Mouse (Mus musculus) kidney, embryonic 16.5 days (tissue): ENCODE measurements around the gene Rbsn. TPM values are rescaled to one million over a fixed set of nuclear protein-coding genes. Genes with fewer than 3 reads are reported as not detected.
A peak's percentile ranks its signal among the peaks of the same experiment; 100 is the strongest.

Experiments
- ATAC-seq: fragments of 200-750 bp; cut with Nextera tagmentation; 2 replicates; pipeline ENCODE4 v1.8.0; 2017; ENCODE audit warnings: moderate TSS enrichment; ENCODE audit not compliant: low FRiP score, low TSS enrichment
- H3K27ac ChIP-seq: fragments of 300-500 bp; sonication (generic); 2 replicates; pipeline ENCODE4 v1.5.1; 2014; ENCODE audit warnings: low read length
- H3K27me3 ChIP-seq: fragments of 300-500 bp; sonication (generic); 2 replicates; pipeline ENCODE4 v1.6.1; 2014; ENCODE audit warnings: low read length, control low read depth, mixed read lengths; ENCODE audit not compliant: insufficient read depth
- H3K36me3 ChIP-seq: fragments of 300-500 bp; sonication (generic); 2 replicates; pipeline ENCODE4 v1.6.1; 2014; ENCODE audit warnings: low read length, control low read depth, mixed read lengths; ENCODE audit not compliant: insufficient read depth
- H3K4me1 ChIP-seq: fragments of 300-500 bp; sonication (generic); 2 replicates; pipeline ENCODE4 v1.6.1; 2014; ENCODE audit warnings: low read length, control low read depth, mixed read lengths; ENCODE audit not compliant: insufficient read depth
- H3K4me2 ChIP-seq: fragments of 300-500 bp; sonication (generic); replicated peaks from 2 replicates; pipeline ENCODE4 v1.6.1; 2014; ENCODE audit warnings: low read depth, low read length
- H3K4me3 ChIP-seq: fragments of 300-500 bp; sonication (generic); 2 replicates; pipeline ENCODE4 v1.5.1; 2014; ENCODE audit warnings: mild to moderate bottlenecking, low read length
- H3K9ac ChIP-seq: fragments of 300-500 bp; sonication (generic); replicated peaks from 2 replicates; pipeline ENCODE4 v1.6.1; 2014; ENCODE audit warnings: low read length
- H3K9me3 ChIP-seq: fragments of 300-500 bp; sonication (generic); 2 replicates; pipeline ENCODE4 v1.6.1; 2016; ENCODE audit warnings: low read length, control low read depth
- WGBS: fragments of 180-500 bp; shearing (Covaris S2); extraction: QIAGEN DNeasy Blood & Tissue Kit; methylation state at CpG from one replicate; pipeline ENCODE4 v1.1.7; 2014; 5-methylcytosine and 5-hydroxymethylcytosine counted together
- polyA plus RNA-seq: library from polyadenylated mRNA; unstranded; fragments of >200 nt; fragmentation: Nextera tagmentation; extraction: Ambion mirVana; gene quantifications from 2 replicates; pipeline ENCODE4 v1.2.1, GENCODE M21; 2015

Rbsn gene
- polyA plus RNA-seq = 25.2 and 25.3 TPM in 2 replicates

DNA sequence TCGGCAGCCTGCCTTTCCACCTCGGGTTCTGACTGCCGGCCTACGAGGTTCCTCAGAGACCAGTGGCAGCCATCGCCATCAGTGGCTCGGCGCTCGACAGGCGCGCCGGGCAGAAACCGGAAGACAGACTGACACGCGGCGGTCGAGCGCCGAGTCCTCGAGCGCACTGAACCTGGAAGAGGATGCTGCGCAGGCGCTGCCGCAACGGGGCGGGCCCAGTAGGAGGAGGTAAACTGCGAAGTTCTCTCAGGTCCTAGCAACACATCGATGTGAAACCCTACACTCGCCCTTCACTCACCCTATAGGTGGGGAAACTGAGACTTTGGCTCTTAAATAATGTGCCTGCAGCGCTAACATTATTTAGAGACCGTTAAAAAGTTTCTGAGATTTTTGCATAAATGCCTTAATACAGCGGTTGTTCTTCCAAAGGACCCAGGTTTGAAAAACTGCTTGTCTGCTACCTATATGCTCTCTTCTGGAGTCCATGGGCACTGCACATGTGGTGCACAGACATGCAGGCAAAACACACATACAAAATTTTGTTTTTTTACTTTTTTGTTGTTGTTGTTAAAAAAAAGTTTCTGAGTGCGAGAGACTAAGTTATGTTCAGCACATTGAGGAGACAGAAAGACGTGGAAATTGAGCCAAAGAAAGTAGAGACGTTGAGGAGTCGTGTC, at the start of gene Rbsn:
Gene Rbsn, minus strand, starts transcription at position 153 of the 677 bp plus-strand sequence.
- peaks cover 14% of the 10 kb centered on the region for H3K4me1 ChIP-seq
- no peaks in the 10 kb centered on the region for H3K9me3 ChIP-seq
- H3K27me3 ChIP-seq = no peaks in the 10 kb centered on the region
- H3K9ac ChIP-seq = peak within 1 kb of the TSS; percentile 98
- peak within 1 kb of the TSS; percentile 98 for H3K4me3 ChIP-seq
- ATAC-seq = peak; percentile 95
- WGBS = 8% methylated on average over 35 of the region's 35 CpGs
- H3K27ac ChIP-seq = peak within 1 kb of the TSS; percentile 78
- H3K4me2 ChIP-seq = peak within 1 kb of the TSS; percentile 91
- peaks cover 8% of the 10 kb centered on the region; the same call in 1 of the 2 replicates for H3K36me3 ChIP-seq

DNA sequence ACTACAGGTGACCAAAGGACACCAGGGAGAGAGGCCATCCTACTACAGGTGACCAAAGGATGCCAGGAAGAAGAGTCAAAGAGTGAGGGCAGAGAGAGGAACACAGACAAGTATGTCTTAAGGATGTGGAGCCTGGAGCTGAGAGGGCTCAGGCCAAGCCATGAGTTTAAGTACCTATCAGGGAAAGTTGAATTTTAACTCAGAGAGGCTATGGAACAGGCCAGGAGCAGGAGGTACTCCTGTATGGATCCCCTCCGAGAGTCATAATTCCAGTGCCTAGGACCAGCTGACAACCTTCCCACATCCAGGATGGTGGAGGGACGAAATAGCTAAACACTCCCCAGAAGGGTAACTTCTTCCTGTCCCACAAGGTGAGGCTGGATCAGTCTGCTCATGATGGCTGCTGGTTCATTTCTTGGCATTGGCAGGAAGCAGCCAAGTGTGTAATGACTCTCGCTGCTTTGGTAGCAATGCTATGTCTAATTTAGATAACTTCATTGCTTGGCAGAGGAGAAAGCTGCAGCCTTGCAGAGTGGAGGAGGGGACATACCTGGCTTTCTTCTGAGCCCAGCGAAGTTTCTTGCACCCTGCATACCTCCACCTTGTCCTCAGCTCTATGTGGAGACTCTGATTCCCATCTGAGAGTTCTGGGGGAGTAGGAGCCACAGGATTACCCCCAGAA, 46.6 kb upstream of the Rbsn start:
- ATAC-seq = peak; percentile 71
- no peak overlapping the region for H3K4me2 ChIP-seq
- H3K27ac ChIP-seq = peak overlapping the region; percentile 74
- no peaks in the 10 kb centered on the region for H3K36me3 ChIP-seq
- H3K4me1 ChIP-seq = peaks cover 2% of the 10 kb centered on the region; the same call in 1 of the 2 replicates
- H3K9ac ChIP-seq = no peak overlapping the region
- WGBS = 34% methylated on average over 4 of the region's 4 CpGs
- no peaks in the 10 kb centered on the region for H3K9me3 ChIP-seq
- H3K27me3 ChIP-seq = no peaks in the 10 kb centered on the region
- no peak overlapping the region for H3K4me3 ChIP-seq

DNA sequence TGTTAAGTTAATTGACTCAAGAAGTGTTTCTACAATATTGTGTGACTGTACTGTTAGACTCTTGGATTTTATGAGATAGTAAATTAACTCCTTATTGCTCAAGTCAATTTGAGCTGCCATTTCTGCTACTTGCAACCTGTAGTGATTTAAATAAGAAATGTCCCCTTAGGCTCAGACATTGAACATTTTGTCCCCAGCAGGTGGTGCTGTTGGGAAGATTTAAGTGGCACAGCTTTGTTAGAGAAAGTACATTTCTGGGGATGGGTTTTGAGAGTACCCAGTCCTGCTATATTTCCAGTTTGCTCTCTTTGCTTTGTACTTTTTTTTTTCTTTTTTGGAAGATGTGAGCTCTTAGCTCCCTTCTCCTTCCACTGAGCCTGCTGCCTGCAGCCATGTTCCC, 40.6 kb upstream of the Rbsn start:
- H3K36me3 ChIP-seq = no peaks in the 10 kb centered on the region
- H3K27ac ChIP-seq = no peak overlapping the region
- no peaks in the 10 kb centered on the region for H3K27me3 ChIP-seq
- no peak overlapping the region for H3K4me3 ChIP-seq
- no peak overlapping the region for H3K4me2 ChIP-seq
- no peak overlapping the region for H3K9ac ChIP-seq
- 0 out of 2 replicates have a peak, but pooled peaks cover 4% of the 10 kb centered on the region for H3K9me3 ChIP-seq
- H3K4me1 ChIP-seq = no peaks in the 10 kb centered on the region
- no peak for ATAC-seq

DNA sequence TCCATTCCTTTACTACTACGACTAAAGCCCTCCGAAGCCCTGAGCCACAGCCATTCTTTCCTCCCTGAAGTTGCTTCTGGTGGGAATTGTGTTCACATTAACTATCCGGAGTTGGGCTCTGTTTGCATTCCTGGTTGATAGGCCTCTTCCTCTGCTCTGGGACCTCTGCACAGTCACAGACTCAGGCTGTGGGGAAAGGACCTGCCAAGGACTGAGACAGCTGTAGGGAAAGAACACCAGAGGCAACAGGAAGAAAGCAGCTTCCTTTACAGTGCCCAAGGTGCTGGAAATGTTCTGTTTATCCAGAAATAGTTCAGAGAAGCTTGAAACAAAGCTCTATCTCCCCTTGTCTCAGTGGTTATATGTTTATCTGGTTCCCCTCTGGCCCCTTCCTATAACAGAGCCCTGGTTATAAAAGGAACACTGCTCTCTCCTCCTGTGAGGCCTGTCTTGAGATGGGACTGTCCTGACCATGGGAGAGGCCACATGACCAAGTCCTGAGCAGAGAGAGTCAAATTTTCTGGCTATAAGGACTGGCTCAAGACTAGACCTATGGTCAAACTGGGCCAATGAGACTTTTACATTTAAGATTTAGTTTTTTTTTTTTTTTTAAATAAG, 38.6 kb upstream of the Rbsn start:
- H3K4me2 ChIP-seq = no peak overlapping the region
- no peak for ATAC-seq

GRCm38 (mm10) chr6:92247215-92247919, 32.6 kb upstream of the Rbsn start:
- Histone ChIP-seq H3K4me2 (no peak overlapping the region), H3K4me3 (no peak overlapping the region), H3K9me3 (no peaks in the 10 kb centered on the region), H3K9ac (no peak overlapping the region), H3K36me3 (no peaks in the 10 kb centered on the region), H3K27ac (no peak overlapping the region), H3K27me3 (peaks cover 29% of the 10 kb centered on the region), H3K4me1 (0 out of 2 replicates have a peak, but pooled peaks cover 5% of the 10 kb centered on the region)
- WGBS = 34% methylated on average over 7 of the region's 7 CpGs
- no peak for ATAC-seq

More for the DNA sequence above, 38.6 kb upstream of the Rbsn start:
- 74% methylated on average over 3 of the region's 3 CpGs for WGBS
- Histone ChIP-seq H3K9ac (no peak overlapping the region), H3K9me3 (0 out of 2 replicates have a peak, but pooled peaks cover 4% of the 10 kb centered on the region), H3K4me3 (no peak overlapping the region), H3K27me3 (no peaks in the 10 kb centered on the region), H3K4me1 (no peaks in the 10 kb centered on the region), H3K36me3 (no peaks in the 10 kb centered on the region), H3K27ac (no peak overlapping the region)

GRCm38 (mm10) chr6:92246335-92246734, 31.6 kb upstream of the Rbsn start:
- no peak overlapping the region for H3K4me2 ChIP-seq
- no peaks in the 10 kb centered on the region for H3K9me3 ChIP-seq
- no peak for ATAC-seq
- H3K36me3 ChIP-seq = no peaks in the 10 kb centered on the region
- no peak overlapping the region for H3K4me3 ChIP-seq
- 36% methylated on average over 3 of the region's 3 CpGs for WGBS
- H3K27me3 ChIP-seq = peaks cover 29% of the 10 kb centered on the region
- no peak overlapping the region for H3K9ac ChIP-seq
- H3K4me1 ChIP-seq = 0 out of 2 replicates have a peak, but pooled peaks cover 5% of the 10 kb centered on the region
- H3K27ac ChIP-seq = no peak overlapping the region

- WGBS = 1% methylated on average over 31 of the region's 31 CpGs
Measured at GRCm38 (mm10) chr6:92244591-92244990, 29.9 kb upstream of the Rbsn start, which contains the start of gene Trh. Gene Trh (minus strand): TSS chr6:92244650.

GRCm38 (mm10) chr6:92241178-92241906, 26.6 kb upstream of the Rbsn start:
- no peak overlapping the region for H3K4me3 ChIP-seq
- no peaks in the 10 kb centered on the region for H3K36me3 ChIP-seq
- H3K4me2 ChIP-seq = no peak overlapping the region
- no peak overlapping the region for H3K27ac ChIP-seq
- 0 out of 2 replicates have a peak, but pooled peaks cover 5% of the 10 kb centered on the region for H3K4me1 ChIP-seq
- H3K27me3 ChIP-seq = peaks cover 29% of the 10 kb centered on the region
- 69% methylated on average over 3 of the region's 3 CpGs for WGBS
- peak; percentile 91 for ATAC-seq
- H3K9ac ChIP-seq = no peak overlapping the region
- H3K9me3 ChIP-seq = no peaks in the 10 kb centered on the region

More at GRCm38 (mm10) chr6:92244591-92244990, 29.9 kb upstream of the Rbsn start, which contains the start of gene Trh:
- H3K4me2 ChIP-seq = peak within 1 kb of the TSS; percentile 61
- peak within 1 kb of the TSS; percentile 45 for H3K4me3 ChIP-seq
- H3K27me3 ChIP-seq = peaks cover 29% of the 10 kb centered on the region
- H3K9me3 ChIP-seq = no peaks in the 10 kb centered on the region
- peak within 1 kb of the TSS; percentile 57 for H3K9ac ChIP-seq
- no peak for ATAC-seq
- no peak within 1 kb of the TSS for H3K27ac ChIP-seq
- no peaks in the 10 kb centered on the region for H3K36me3 ChIP-seq
- 0 out of 2 replicates have a peak, but pooled peaks cover 5% of the 10 kb centered on the region for H3K4me1 ChIP-seq

GRCm38 (mm10) chr6:92235036-92235435, 20.3 kb upstream of the Rbsn start:
- Histone ChIP-seq H3K4me3 (no peak overlapping the region), H3K36me3 (no peaks in the 10 kb centered on the region), H3K9me3 (no peaks in the 10 kb centered on the region), H3K9ac (no peak overlapping the region), H3K27ac (no peak overlapping the region), H3K4me1 (no peaks in the 10 kb centered on the region), H3K4me2 (no peak overlapping the region), H3K27me3 (no peaks in the 10 kb centered on the region)
- ATAC-seq = no peak
- WGBS = 61% methylated on average over 12 of the region's 12 CpGs
